Mouse (Mus musculus) left cerebral cortex, adult 6 months (tissue): ENCODE data around the gene Ubxn2a. TPM values are rescaled to one million over a fixed set of nuclear protein-coding genes. Genes with fewer than 3 reads are reported as not detected.

Source experiments
- long read RNA-seq, 2 experiments: library from polyadenylated mRNA; unstranded; transcript quantifications; one replicate each; pipeline ENCODE4 v2.0.0; 2019 to 2020
- polyA plus RNA-seq: library from polyadenylated mRNA; unstranded; fragments of <200 nt; fragmentation: Nextera tagmentation; gene quantifications from 2 replicates; pipeline ENCODE4 v1.2.3, GENCODE M21; 2021

Ubxn2a gene
- 49.0 and 62.6 TPM in 2 replicates for polyA plus RNA-seq
- long read RNA-seq, experiment 1, transcript Ubxn2a-201 (7 exons, 2,696 nt) = major isoform, 385 of 457 reads
- long read RNA-seq, experiment 1, transcript Ubxn2a-203 (7 exons, 2,146 nt) = minor isoform, 6 of 457 reads
- long read RNA-seq, experiment 1, transcript Ubxn2a-202 (6 exons, 965 nt) = minor isoform, 25 of 457 reads
- long read RNA-seq, experiment 1, partial matches to known transcripts = 15 of 457 reads
- long read RNA-seq, experiment 1, other reads (novel, unspliced or antisense) = 26 of 457 reads
- long read RNA-seq, experiment 2, transcript Ubxn2a-203 (7 exons, 2,146 nt) = minor isoform, 6 of 125 reads
- long read RNA-seq, experiment 2, transcript Ubxn2a-201 (7 exons, 2,696 nt) = major isoform, 89 of 125 reads
- long read RNA-seq, experiment 2, partial matches to known transcripts = 12 of 125 reads
- long read RNA-seq, experiment 2, other reads (novel, unspliced or antisense) = 17 of 125 reads

DNA sequence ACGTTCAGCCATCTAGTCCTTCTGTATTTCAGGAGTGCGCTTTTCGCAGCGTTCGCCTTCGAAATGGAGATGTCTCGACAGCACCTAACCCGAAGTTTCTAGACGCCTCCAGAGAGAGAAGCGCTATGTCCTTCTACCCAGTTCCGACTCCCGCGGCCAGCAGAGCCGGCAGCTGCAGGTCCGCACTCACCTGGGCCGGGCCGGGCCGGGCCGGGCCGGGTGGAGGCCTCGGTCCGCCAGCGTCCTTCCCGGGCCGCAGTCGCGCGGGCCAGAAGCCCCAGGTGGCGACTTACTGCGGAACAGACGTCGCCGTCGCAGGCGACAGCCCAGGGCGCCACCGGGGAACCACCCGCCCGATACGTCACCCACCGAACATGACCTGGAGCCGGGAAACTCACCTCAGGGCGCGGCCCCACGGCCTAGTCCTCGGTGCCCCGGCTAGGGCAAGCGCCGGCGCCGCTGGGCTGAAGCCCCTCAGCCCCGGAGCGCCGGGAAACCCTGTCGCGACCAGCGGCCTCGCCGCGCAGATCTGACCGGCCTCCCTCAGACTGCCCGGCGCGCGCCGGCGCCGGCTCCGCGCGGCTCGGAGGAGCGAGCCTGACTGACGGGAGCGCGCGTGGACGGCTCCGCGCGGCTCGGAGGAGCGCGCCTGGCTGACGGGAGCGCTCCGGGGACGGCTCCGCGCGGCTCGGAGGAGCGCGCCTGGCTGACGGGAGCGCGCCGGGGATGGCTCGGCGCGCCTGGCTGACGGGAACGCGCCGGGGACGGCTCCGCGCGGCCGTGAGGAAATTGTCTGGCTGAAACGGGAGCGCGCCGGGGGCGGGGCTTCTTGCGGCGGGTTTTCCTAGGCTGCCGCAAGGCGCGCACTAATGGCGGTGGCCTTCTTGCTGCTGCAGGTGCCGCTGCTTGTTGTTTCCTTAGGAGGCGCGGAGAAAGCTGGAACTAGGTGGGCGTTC, at the start of gene Ubxn2a:
Gene Ubxn2a, minus strand, starts transcription at position 755 of the 956 bp plus-strand sequence.

DNA sequence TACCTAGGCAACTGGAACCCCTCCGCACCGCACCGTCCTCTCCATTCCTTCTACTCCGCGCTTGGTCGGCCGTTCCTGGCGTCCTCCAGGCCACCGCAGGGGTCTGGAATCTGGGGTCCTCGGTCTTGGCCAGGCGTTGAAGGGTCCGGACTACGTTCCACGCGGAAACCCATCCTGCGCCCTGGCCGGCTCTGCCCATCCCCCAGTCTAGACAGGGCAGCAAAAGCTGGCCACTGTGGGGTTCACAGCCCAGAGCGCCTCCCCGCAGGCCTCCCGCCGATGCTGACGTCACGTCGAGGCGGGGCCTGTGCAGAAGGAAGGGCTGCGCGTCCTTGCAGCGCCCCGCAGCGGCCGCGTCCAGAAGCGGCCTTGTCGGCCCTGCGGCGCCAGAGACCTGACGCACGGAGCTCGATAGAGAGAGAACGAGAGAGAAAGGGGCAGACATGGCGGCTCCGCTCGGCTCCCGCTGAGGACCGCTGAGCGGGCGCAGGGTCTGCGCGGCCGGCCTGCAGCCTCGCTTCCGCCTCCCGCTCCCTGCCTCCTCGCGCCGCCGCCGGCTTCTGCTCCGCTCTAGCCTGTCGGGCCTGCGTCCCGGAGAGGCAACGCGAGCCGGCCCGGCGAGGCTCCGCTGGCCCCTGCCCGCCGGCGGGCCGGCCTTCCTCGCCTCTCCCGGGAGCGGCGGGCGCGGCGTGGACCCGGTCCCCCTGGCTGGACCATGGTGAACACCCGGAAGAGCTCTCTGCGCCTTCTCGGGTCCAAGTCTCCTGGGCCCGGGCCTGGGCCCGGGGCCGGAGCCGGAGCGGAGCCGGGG, 9.7 kb upstream of the Ubxn2a start, which contains the start of gene Atad2b:
Gene Atad2b, plus strand, starts transcription at position 360 of the 811 bp plus-strand sequence.

DNA sequence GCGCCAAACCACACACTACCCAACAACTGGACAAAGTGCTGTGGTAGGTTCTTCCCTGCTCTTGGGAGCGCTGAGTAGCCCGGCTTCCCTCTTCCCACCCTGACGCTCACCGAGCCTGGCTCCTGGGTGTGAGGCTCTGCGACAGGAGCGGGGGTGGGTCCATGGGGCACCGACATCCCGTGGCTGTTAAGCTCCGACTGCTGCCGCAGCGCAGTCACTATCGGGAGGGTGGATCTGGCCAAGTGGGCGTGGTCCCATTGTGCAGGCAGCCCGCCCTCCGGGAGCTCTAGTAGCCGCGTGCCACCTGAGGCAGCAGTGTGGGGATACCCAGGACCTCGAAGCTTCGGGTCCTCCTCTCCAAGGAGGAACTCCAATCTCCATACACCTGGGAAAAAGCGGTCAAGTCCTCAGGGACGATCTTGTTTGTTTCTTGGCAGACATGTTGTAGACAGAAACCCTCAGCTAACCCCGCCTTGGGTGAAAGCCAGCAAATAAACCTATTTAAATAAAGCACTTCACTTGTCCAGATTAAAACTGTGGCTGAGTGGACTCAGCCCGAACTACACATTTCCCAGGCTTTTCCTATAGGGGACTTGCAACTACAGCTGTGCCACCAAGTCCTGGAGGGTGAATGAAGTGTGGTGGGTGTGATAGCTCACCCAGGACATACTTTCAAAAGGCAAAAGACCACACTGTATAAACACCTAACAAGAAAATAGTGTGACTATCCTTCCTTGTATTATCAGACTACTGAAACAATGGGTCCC, 33.2 kb downstream of the Ubxn2a start, which contains the start of gene Mfsd2b:
Gene Mfsd2b, minus strand, starts transcription at position 199 of the 767 bp plus-strand sequence.

DNA sequence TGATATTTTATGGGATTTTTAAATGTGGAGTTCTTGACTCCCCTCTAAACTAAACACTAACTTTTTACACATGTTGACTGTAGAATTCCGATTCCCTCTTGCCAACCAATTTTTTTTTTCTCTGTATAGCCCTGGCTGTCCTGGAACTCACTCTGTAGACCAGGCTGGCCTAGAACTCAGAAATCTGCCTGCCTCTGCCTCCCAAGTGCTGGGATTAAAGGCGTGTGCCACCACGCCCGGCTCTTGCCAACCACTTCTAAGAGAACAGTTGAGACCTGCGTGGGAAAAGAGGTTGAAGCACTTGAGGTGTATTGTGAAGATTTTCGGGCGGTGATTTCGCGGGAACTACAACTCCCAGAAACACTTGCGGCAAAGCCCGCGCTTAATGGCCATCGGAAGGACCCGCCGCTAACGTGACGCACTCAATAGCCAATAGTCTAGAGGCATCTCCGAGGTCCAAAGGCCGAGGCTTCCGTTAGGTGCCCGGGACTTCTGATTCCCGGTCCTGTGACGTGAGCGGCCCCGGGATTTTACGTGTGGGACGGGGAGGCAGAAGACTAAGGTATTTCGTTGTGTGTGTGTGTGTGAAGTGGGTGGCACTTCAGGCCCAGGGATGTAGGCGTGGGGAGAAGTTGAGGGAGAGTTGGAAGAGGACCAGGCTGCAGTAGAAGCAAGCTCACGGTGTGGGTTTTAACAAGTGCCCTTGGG, 64.5 kb downstream of the Ubxn2a start, which contains the start of gene Wdcp:
Gene Wdcp, plus strand, starts transcription at position 414 of the 708 bp plus-strand sequence.

DNA sequence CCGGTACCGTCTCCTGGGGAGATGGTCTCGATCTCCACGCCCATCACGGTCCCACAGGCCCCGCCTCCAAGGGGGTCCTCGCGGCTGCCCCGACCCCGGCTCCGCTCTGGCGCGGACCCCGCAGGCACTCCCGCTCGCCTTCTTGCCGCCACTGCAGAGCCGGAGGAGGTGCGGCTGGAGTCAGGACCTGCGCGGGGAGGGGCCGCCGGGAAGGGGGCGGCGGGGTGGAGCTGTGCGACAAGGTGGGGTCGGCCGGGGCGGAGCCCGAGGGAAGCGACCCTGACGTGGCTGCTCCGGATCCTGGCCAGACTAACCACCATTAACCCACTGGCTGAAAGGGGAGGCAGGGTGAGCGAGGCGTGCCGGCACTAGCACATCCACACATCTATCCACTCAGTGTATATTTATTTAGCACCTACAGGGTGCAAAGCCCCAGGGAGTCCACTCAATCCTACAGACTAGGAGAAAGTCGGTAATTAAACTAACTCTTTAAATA, 66.1 kb downstream of the Ubxn2a start, which contains the start of gene Fkbp1b:
Gene Fkbp1b, minus strand, starts transcription at position 200 of the 496 bp plus-strand sequence.

Other genes starting within 250 kb of the Ubxn2a start
- gene Fam228a, start 169.3 kb downstream of the Ubxn2a start, polyA plus RNA-seq = 0.06 and 0.21 TPM in 2 replicates
- gene Pfn4, start 138.7 kb downstream of the Ubxn2a start, polyA plus RNA-seq = 17.8 and 26.7 TPM in 2 replicates
- 10.5 and 12.7 TPM in 2 replicates for gene Fam228b, start 138.4 kb downstream of the Ubxn2a start, polyA plus RNA-seq
- gene Sf3b6, start 90.2 kb downstream of the Ubxn2a start, polyA plus RNA-seq = 136 and 180 TPM in 2 replicates
- 80.4 and 93.4 TPM in 2 replicates for gene Fkbp1b, start 66.1 kb downstream of the Ubxn2a start, polyA plus RNA-seq
- 9.0 and 12.7 TPM in 2 replicates for gene Wdcp, start 64.4 kb downstream of the Ubxn2a start, polyA plus RNA-seq
- gene Mfsd2b, start 33.3 kb downstream of the Ubxn2a start, polyA plus RNA-seq = 0.08 TPM in 1 of 2 replicates, not detected in the other
- gene Atad2b, start 9.6 kb upstream of the Ubxn2a start, polyA plus RNA-seq = 0.96 and 4.9 TPM in 2 replicates